Mouse (Mus musculus) stomach, embryonic 14.5 days (tissue): ENCODE data around the gene M6pr. TPM values are rescaled to one million over a fixed set of nuclear protein-coding genes. Genes with fewer than 3 reads are reported as not detected.

Source experiments
- ATAC-seq: fragments of 200-750 bp; cut with Nextera tagmentation; 2 replicates; pipeline ENCODE4 v1.8.0; 2017; ENCODE audit warnings: low read depth, moderate TSS enrichment; ENCODE audit not compliant: insufficient number of reproducible peaks, insufficient read depth, low FRiP score
- H3K27ac ChIP-seq: fragments of 300-500 bp; sonication (generic); 2 replicates; pipeline ENCODE4 v1.5.1; 2014; ENCODE audit warnings: mild to moderate bottlenecking, low read length, moderate library complexity, mixed read lengths
- H3K27me3 ChIP-seq: fragments of 300-500 bp; sonication (generic); 2 replicates; pipeline ENCODE4 v1.6.1; 2014; ENCODE audit warnings: low read length, control low read depth, mixed read lengths; ENCODE audit not compliant: control insufficient read depth, insufficient read depth
- H3K36me3 ChIP-seq: fragments of 300-500 bp; sonication (generic); 2 replicates; pipeline ENCODE4 v1.6.1; 2014; ENCODE audit warnings: mild to moderate bottlenecking, control low read depth, low read length, moderate library complexity, mixed read lengths; ENCODE audit not compliant: control insufficient read depth, insufficient read depth
- H3K4me1 ChIP-seq: fragments of 300-500 bp; sonication (generic); 2 replicates; pipeline ENCODE4 v1.6.1; 2014; ENCODE audit warnings: low read length, control low read depth, mixed read lengths; ENCODE audit not compliant: control insufficient read depth, insufficient read depth
- H3K4me2 ChIP-seq: fragments of 300-500 bp; sonication (generic); replicated peaks from 2 replicates; pipeline ENCODE4 v1.6.1; 2014; ENCODE audit warnings: low read depth, low read length, control low read depth
- H3K4me3 ChIP-seq: fragments of 300-500 bp; sonication (generic); 2 replicates; pipeline ENCODE4 v1.5.1; 2014; ENCODE audit warnings: low read depth, low read length, control low read depth
- H3K9ac ChIP-seq: fragments of 300-500 bp; sonication (generic); replicated peaks from 2 replicates; pipeline ENCODE4 v1.6.1; 2014; ENCODE audit warnings: low read depth, mild to moderate bottlenecking, control low read depth, low read length, moderate library complexity, mixed read lengths
- H3K9me3 ChIP-seq: fragments of 300-500 bp; sonication (generic); 2 replicates; pipeline ENCODE4 v1.6.1; 2016; ENCODE audit warnings: low read depth, low read length, control low read depth; ENCODE audit not compliant: control insufficient read depth
- WGBS: fragments of 180-500 bp; shearing (Covaris S2); extraction: QIAGEN DNeasy Blood & Tissue Kit; methylation state at CpG from one replicate; pipeline ENCODE4 v1.1.7; 2014; 5-methylcytosine and 5-hydroxymethylcytosine counted together
- polyA plus RNA-seq: library from polyadenylated mRNA; unstranded; fragments of >200 nt; fragmentation: Nextera tagmentation; extraction: Ambion mirVana; gene quantifications from 2 replicates; pipeline ENCODE4 v1.2.1, GENCODE M21; 2014

The M6pr gene
- 108 and 118 TPM in 2 replicates for polyA plus RNA-seq

DNA sequence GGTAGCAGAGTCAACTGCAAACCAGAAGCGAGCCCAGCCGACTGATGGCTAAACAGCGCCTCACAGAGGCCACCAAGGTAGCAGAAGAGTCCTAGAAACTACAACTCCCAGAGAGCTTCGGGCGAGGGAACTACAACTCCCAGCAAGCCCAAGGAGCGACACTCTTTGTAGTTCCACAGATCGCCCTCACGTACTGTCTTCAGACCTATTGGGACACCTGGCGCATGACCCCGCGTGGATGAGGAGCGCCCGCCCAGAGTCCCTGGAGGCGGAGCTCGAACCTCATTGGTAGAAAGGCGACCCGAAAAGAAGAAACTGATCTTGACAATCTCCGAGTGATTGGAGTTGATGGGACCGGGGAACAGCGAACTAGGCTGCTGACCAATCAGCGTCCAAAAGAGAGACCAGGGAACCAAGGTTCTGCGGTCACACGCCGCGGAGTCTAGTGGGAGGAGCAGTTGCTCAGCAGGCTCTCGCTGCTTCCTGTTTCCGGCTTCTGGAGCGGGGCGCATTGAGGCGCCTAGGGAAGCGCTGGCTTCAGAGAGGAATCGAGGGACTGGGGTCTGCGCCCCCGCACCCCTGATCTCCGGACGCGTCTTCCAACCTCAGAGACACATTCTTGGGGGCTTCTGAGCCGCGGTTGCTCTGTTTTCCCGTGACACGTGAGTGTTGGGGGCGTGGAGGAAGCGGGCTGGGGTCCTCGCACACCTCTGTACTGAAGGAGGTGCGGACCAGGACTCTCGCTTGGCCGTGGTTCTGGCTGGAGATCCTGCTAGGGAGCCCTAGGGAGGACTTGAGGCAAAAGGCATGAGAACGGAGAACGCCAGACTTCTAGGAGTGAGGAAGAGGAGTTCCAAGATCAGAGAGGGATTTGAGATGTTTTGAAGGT lies at the start of gene M6pr:
M6pr (plus strand) TSS at position 216 of the 889 bp plus-strand sequence.
- peak within 1 kb of the TSS; percentile 10; the same call in 1 of the 2 replicates for H3K27ac ChIP-seq
- H3K9me3 ChIP-seq, result no peaks in the 10 kb centered on the region
- H3K27me3 ChIP-seq, result no peaks in the 10 kb centered on the region
- WGBS, result under 1% methylated on average over 49 of the region's 49 CpGs
- H3K4me2 ChIP-seq, result peak within 1 kb of the TSS; percentile 50
- H3K4me1 ChIP-seq, result peaks cover 15% of the 10 kb centered on the region; the same call in 1 of the 2 replicates
- peak; percentile 99 for ATAC-seq
- peak within 1 kb of the TSS; percentile 77 for H3K4me3 ChIP-seq
- peak within 1 kb of the TSS; percentile 70 for H3K9ac ChIP-seq
- H3K36me3 ChIP-seq, result peaks cover 14% of the 10 kb centered on the region

DNA sequence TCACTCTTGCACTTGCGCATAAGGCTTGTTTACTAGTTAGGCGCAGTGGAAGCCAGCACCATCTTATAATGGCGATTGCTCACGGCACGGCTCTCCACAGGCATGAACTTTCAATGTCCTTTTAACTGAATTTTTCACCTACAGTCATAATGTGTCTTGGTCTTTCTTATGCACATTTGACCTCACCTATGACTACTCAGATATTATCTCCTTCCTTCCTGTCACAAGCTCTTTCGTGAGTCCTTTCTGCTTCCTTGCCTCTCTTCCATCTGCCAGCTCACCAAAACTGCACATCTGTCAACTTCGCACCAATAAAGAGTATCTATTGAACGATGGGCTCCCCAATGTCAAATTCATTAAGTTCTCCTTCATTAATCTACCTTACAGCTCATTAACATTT lies 46.0 kb upstream of the M6pr start:
- 89% methylated on average over 8 of the region's 8 CpGs for WGBS
- ATAC-seq, result no peak
- Histone ChIP-seq H3K9me3 (no peaks in the 10 kb centered on the region), H3K9ac (no peak overlapping the region), H3K27me3 (no peaks in the 10 kb centered on the region), H3K36me3 (no peaks in the 10 kb centered on the region), H3K27ac (no peak overlapping the region), H3K4me3 (no peak overlapping the region), H3K4me2 (no peak overlapping the region), H3K4me1 (no peaks in the 10 kb centered on the region)

DNA sequence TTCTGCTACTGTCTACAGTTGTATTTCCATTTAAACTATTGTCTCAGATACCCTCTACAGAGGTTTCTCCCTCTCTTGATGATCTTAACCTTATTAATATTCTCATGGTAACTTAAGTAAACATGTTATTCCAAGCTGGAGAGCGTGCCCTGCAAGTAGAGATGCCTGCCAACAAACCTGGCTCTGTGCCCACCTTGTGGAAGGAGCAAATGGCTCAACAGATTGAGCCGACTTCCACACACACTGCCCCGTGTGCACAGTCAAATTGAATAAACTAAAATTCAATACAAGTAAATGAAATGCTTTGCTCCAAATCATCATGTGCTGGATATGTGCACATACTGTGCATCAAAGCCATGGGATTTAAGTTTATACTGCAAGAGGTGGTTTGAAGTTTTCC lies 40.0 kb upstream of the M6pr start:
- Histone ChIP-seq H3K36me3 (no peaks in the 10 kb centered on the region), H3K4me2 (no peak overlapping the region), H3K4me3 (no peak overlapping the region), H3K27ac (no peak overlapping the region), H3K4me1 (no peaks in the 10 kb centered on the region), H3K9ac (no peak overlapping the region), H3K27me3 (no peaks in the 10 kb centered on the region), H3K9me3 (no peaks in the 10 kb centered on the region)
- no peak for ATAC-seq
- WGBS, result 48% methylated on average over 3 of the region's 3 CpGs

DNA sequence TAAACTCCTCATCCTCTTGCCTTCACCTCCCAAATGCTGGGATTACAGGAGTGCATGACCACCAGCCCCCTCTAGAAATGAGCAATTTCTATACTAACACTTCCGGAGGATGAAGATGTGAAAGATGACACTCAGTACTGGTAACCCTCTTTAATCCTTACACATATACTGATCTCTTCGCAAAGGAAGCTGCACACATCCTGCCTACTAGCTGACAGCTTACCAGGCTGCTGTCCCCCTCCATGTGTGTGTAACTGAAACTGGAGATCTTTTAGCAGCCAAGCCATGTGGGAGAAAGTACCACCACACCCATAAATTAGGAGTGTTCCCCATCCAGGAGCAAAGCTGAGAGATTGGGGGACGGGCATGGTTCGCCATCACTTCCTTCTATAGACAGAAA lies 39.4 kb upstream of the M6pr start:
- H3K27ac ChIP-seq, result no peak overlapping the region
- no peaks in the 10 kb centered on the region for H3K36me3 ChIP-seq
- WGBS, result 73% methylated on average over 4 of the region's 4 CpGs
- no peaks in the 10 kb centered on the region for H3K4me1 ChIP-seq
- no peak for ATAC-seq
- H3K27me3 ChIP-seq, result no peaks in the 10 kb centered on the region
- H3K9me3 ChIP-seq, result no peaks in the 10 kb centered on the region
- H3K4me3 ChIP-seq, result no peak overlapping the region
- H3K9ac ChIP-seq, result no peak overlapping the region
- no peak overlapping the region for H3K4me2 ChIP-seq

GRCm38 (mm10) chr6:122270152-122270551 lies 38.4 kb upstream of the M6pr start:
- Histone ChIP-seq H3K36me3 (no peaks in the 10 kb centered on the region), H3K27ac (no peak overlapping the region), H3K4me3 (no peak overlapping the region), H3K4me1 (no peaks in the 10 kb centered on the region), H3K9ac (no peak overlapping the region), H3K27me3 (no peaks in the 10 kb centered on the region), H3K4me2 (no peak overlapping the region), H3K9me3 (no peaks in the 10 kb centered on the region)
- ATAC-seq, result no peak
- WGBS, result 76% methylated on average over 11 of the region's 11 CpGs

GRCm38 (mm10) chr6:122274546-122274945 lies 34.0 kb upstream of the M6pr start:
- Histone ChIP-seq H3K27me3 (no peaks in the 10 kb centered on the region), H3K9me3 (no peaks in the 10 kb centered on the region), H3K27ac (no peak overlapping the region), H3K4me2 (no peak overlapping the region), H3K36me3 (no peaks in the 10 kb centered on the region), H3K4me1 (no peaks in the 10 kb centered on the region), H3K4me3 (no peak overlapping the region), H3K9ac (no peak overlapping the region)
- no peak for ATAC-seq
- WGBS, result 40% methylated on average over 5 of the region's 5 CpGs

DNA sequence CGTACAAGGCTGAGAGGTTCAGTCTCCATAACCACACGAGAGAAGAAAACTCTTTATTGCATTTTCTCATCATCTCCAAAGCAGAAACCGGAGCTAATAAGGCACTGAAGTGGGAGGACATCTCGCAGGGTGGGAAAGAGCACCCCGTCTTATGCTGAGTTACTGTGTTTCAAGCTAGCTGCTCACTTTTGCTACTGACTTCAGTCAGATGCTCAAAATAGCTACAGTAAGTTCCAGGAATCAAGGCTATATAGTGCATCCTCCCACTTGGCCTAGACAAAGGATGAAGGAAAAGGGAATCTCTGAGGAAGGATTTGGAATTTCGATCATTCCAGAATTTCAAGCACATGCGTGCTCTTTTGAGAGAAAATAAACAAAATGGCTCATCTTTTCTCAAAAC lies 32.0 kb upstream of the M6pr start:
- H3K4me1 ChIP-seq, result no peaks in the 10 kb centered on the region
- H3K27me3 ChIP-seq, result no peaks in the 10 kb centered on the region
- 81% methylated on average over 7 of the region's 7 CpGs for WGBS
- no peak overlapping the region for H3K9ac ChIP-seq
- ATAC-seq, result no peak
- H3K27ac ChIP-seq, result no peak overlapping the region
- no peak overlapping the region for H3K4me2 ChIP-seq
- no peak overlapping the region for H3K4me3 ChIP-seq
- no peaks in the 10 kb centered on the region for H3K9me3 ChIP-seq
- H3K36me3 ChIP-seq, result no peaks in the 10 kb centered on the region

DNA sequence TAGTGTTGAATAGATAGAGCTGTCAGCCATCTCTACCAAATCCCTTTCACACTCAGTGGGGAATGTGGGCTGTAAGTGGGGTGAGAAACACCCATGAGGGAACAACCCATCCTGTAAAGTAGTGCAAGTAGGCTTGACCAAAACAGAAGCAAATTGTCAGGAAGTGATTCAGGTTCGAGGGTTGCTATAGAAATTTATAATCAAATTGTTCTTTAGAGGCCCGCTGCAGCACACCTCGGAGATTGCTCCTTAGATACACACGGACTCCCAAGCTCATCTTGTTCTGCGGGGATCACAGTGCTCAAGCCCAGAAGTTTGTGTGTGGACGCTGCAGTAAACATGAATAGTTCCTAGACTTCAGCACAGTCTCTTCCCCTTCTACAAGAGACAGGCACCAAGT lies 25.7 kb upstream of the M6pr start, which contains the start of gene Klrg1:
Klrg1 (minus strand) TSS at position 101 of the 400 bp plus-strand sequence.
- Histone ChIP-seq H3K36me3 (no peaks in the 10 kb centered on the region), H3K4me1 (no peaks in the 10 kb centered on the region), H3K9me3 (no peaks in the 10 kb centered on the region), H3K27me3 (no peaks in the 10 kb centered on the region), H3K4me3 (no peak within 1 kb of the TSS), H3K27ac (no peak within 1 kb of the TSS), H3K4me2 (no peak within 1 kb of the TSS), H3K9ac (no peak within 1 kb of the TSS)
- 79% methylated on average over 6 of the region's 6 CpGs for WGBS
- ATAC-seq, result no peak
